Mouse (Mus musculus) testis, postnatal 10 days (tissue): Measurements from ENCODE around the gene Mob3b.

Experiments
- DNase-seq: peaks from one replicate; pipeline ENCODE4 v3.0.0; 2021; ENCODE audit warnings: low spot score

Mob3b gene

GRCm38 (mm10) chr4:35113516-35114248 is 43.6 kb downstream of the Mob3b start:
- no peak for DNase-seq

- DNase-seq, result no peak
Observed at GRCm38 (mm10) chr4:35112452-35112851, 44.8 kb downstream of the Mob3b start.

GRCm38 (mm10) chr4:35105115-35105773 is 52.0 kb downstream of the Mob3b start:
- no peak for DNase-seq

GRCm38 (mm10) chr4:35101201-35101600 is 56.1 kb downstream of the Mob3b start:
- DNase-seq, result no peak

- peak; percentile 84 for DNase-seq
Observed at GRCm38 (mm10) chr4:35099865-35100780, 57.2 kb downstream of the Mob3b start.

- DNase-seq, result no peak
Observed at GRCm38 (mm10) chr4:35099210-35099864, 57.9 kb downstream of the Mob3b start.

GRCm38 (mm10) chr4:35098552-35098951 is 58.7 kb downstream of the Mob3b start:
- DNase-seq, result no peak

GRCm38 (mm10) chr4:35096226-35097175 is 60.8 kb downstream of the Mob3b start:
- DNase-seq, result no peak

- DNase-seq, result no peak
Observed at GRCm38 (mm10) chr4:35092457-35092856, 64.8 kb downstream of the Mob3b start.

GRCm38 (mm10) chr4:35091157-35091784 is 66.0 kb downstream of the Mob3b start:
- no peak for DNase-seq

- no peak for DNase-seq
Observed at GRCm38 (mm10) chr4:35089321-35090316, 67.7 kb downstream of the Mob3b start.

- no peak for DNase-seq
Observed at GRCm38 (mm10) chr4:35086067-35086700, 71.1 kb downstream of the Mob3b start.

GRCm38 (mm10) chr4:35084060-35084459 is 73.2 kb downstream of the Mob3b start:
- no peak for DNase-seq

- DNase-seq, result no peak
Observed at GRCm38 (mm10) chr4:35082476-35083114, 74.7 kb downstream of the Mob3b start.

- no peak for DNase-seq
Observed at GRCm38 (mm10) chr4:35080285-35080684, 77.0 kb downstream of the Mob3b start.

- no peak for DNase-seq
Observed at GRCm38 (mm10) chr4:35068739-35069138, 88.5 kb downstream of the Mob3b start.

GRCm38 (mm10) chr4:35066163-35066562 is 91.1 kb downstream of the Mob3b start:
- no peak for DNase-seq
